In genomic region chr1:138963868-138964458, GRCm38 (mm10) we compare ENCODE assay signal across 8 mouse cellular contexts. TPM values are rescaled to one million over a fixed set of nuclear protein-coding genes. Genes with fewer than 3 reads are reported as not detected.
DNase-seq lines count a peak whose midpoint lies in the region; ATAC-seq and TF ChIP-seq lines count a peak whose summit lies in the region.

No protein-coding gene starts in this region.

- no peaks in the 10 kb centered on the region for H3K27me3 ChIP-seq in MEL (ENCODE audit: control insufficient read depth in 1 of 2, insufficient read depth in 2 of 2, low read length in 2 of 2)
- no peaks in the 10 kb centered on the region for H3K27me3 ChIP-seq in liver, embryonic 15.5 days
- H3K27me3 ChIP-seq in neural tube, embryonic 13.5 days, result no peaks in the 10 kb centered on the region

- H3K27ac ChIP-seq in MEL (ENCODE audit: control insufficient read depth, low read depth, low read length), result peak overlapping the region; percentile 89
- peak overlapping the region; percentile 83 for H3K27ac ChIP-seq in liver, embryonic 15.5 days (replicated peaks)
- peak overlapping the region; percentile 92 for H3K27ac ChIP-seq in neural tube, embryonic 13.5 days (replicated peaks)

- WGBS in liver, embryonic 15.5 days (ENCODE audit: insufficient replicate concordance), result under 1% methylated on average over 49 of the region's 50 CpGs
- WGBS in neural tube, embryonic 13.5 days, result under 1% methylated on average over 35 of the region's 50 CpGs

- no peaks in the 10 kb centered on the region for H3K9me3 ChIP-seq in MEL (replicated peaks; ENCODE audit: insufficient read depth, low read length)
- no peaks in the 10 kb centered on the region for H3K9me3 ChIP-seq in liver, embryonic 15.5 days (replicated peaks)
- H3K9me3 ChIP-seq in neural tube, embryonic 13.5 days, result no peaks in the 10 kb centered on the region

- peak; percentile 75 for DNase-seq in 416B (ENCODE audit: low read depth)
- DNase-seq in MEL (ENCODE audit: low read depth, low spot score), result peak; percentile 75
- DNase-seq in embryo, embryonic 10.5 days (ENCODE audit: low spot score), result peak; percentile 68
- peak; percentile 64 for DNase-seq in kidney, adult 18-20 months
- peak; percentile 59 for DNase-seq in thymus, postnatal 0 days (ENCODE audit: low spot score)

- ATAC-seq in granulocyte monocyte progenitor cell, adult 5-6 weeks (replicated peaks; ENCODE audit: poor library complexity, severe bottlenecking), result peak; percentile 3
- ATAC-seq in liver, embryonic 15.5 days (ENCODE audit: insufficient read depth), result peak; percentile 81
- peak; percentile 87 for ATAC-seq in neural tube, embryonic 13.5 days (ENCODE audit: low read depth)

- peak overlapping the region; percentile 88 for H3K9ac ChIP-seq in MEL (ENCODE audit: control insufficient read depth, low read depth, low read length, poor library complexity, severe bottlenecking)
- H3K9ac ChIP-seq in liver, embryonic 15.5 days, result peak overlapping the region; percentile 72
- H3K9ac ChIP-seq in neural tube, embryonic 13.5 days, result peak overlapping the region; percentile 88

- TF ChIP-seq POLR2A in MEL (IDR thresholded peaks at IDR 0.05; ENCODE audit: control insufficient read depth in 1 of 2, insufficient read depth in 1 of 2, low read depth in 1 of 2, low read length in 2 of 2, poor library complexity in 1 of 2), result peak; percentile 1 to 29; a peak in 1 of 4 replicates

- TF ChIP-seq RAD21 in MEL (IDR thresholded peaks at IDR 0.05; ENCODE audit: low read depth, low read length), result no peak

- no peak for TF ChIP-seq CTCF in MEL (IDR thresholded peaks at IDR 0.05 in 2 of 3, conservative IDR thresholded peaks at IDR 0.05 in 1 of 3; ENCODE audit: control insufficient read depth in 1 of 3, insufficient read depth in 1 of 3, low read depth in 2 of 3, low read length in 3 of 3, poor library complexity in 1 of 3, severe bottlenecking in 1 of 3)

- peak overlapping the region; percentile 84 for H3K4me2 ChIP-seq in liver, embryonic 15.5 days
- peak overlapping the region; percentile 67 for H3K4me2 ChIP-seq in neural tube, embryonic 13.5 days

- H3K36me3 ChIP-seq in MEL (ENCODE audit: control insufficient read depth in 1 of 2, insufficient read depth in 2 of 2, low read length in 2 of 2), result peaks cover 0 to 13% of the 10 kb centered on the region in 2 experiments; a peak in 2 of 4 replicates
- 0 out of 2 replicates have a peak, but pooled peaks cover 3% of the 10 kb centered on the region for H3K36me3 ChIP-seq in liver, embryonic 15.5 days (replicated peaks)
- H3K36me3 ChIP-seq in neural tube, embryonic 13.5 days, result no peaks in the 10 kb centered on the region

- peaks cover 0 to 11% of the 10 kb centered on the region in 2 experiments for H3K4me1 ChIP-seq in MEL (ENCODE audit: control insufficient read depth in 1 of 2, insufficient read depth in 2 of 2, low read length in 2 of 2)
- peaks cover 24% of the 10 kb centered on the region for H3K4me1 ChIP-seq in liver, embryonic 15.5 days (replicated peaks)
- peaks cover 6% of the 10 kb centered on the region for H3K4me1 ChIP-seq in neural tube, embryonic 13.5 days (replicated peaks)

- peaks cover 10% of the 10 kb centered on the region for H3K79me2 ChIP-seq in MEL (ENCODE audit: control insufficient read depth, insufficient read depth, low read length, poor library complexity)

- no peak for TF ChIP-seq EP300 in MEL (IDR thresholded peaks at IDR 0.05; ENCODE audit: low read depth in 1 of 2, low read length in 2 of 2)

- H3K4me3 ChIP-seq in MEL (ENCODE audit: control insufficient read depth in 1 of 2, insufficient read depth in 1 of 2, low read depth in 2 of 2, low read length in 2 of 2), result peak overlapping the region; percentile 74 to 87
- H3K4me3 ChIP-seq in liver, embryonic 15.5 days (replicated peaks), result peak overlapping the region; percentile 76
- H3K4me3 ChIP-seq in neural tube, embryonic 13.5 days, result peak overlapping the region; percentile 80

TF ChIP-seq in MEL, 35 proteins besides CTCF, POLR2A, EP300 and RAD21:
- TF ChIP-seq NRF1 (IDR thresholded peaks at IDR 0.05; ENCODE audit: insufficient read depth, low read depth, low read length, poor library complexity, severe bottlenecking), result no peak
- TF ChIP-seq UBTF (IDR thresholded peaks at IDR 0.05; ENCODE audit: borderline replicate concordance, insufficient read depth, low read depth, low read length), result 0 out of 2 replicates have a peak, but pooled peaks have one; percentile 75
- TF ChIP-seq GATA1 (IDR thresholded peaks at IDR 0.05; ENCODE audit: low read depth, low read length), result no peak
- TF ChIP-seq RCOR1 (IDR thresholded peaks at IDR 0.05; ENCODE audit: low read depth, low read length), result no peak
- peak; percentile 13; the same call in 1 of the 2 replicates for TF ChIP-seq HCFC1 (IDR thresholded peaks at IDR 0.05; ENCODE audit: low read depth, low read length)
- TF ChIP-seq E2F4 (IDR thresholded peaks at IDR 0.05; ENCODE audit: borderline replicate concordance, low read depth, low read length), result no peak
- no peak for TF ChIP-seq MYB (IDR thresholded peaks at IDR 0.05; ENCODE audit: low read depth, low read length)
- TF ChIP-seq POLR2AphosphoS2 (IDR thresholded peaks at IDR 0.05; ENCODE audit: low read length), result no peak
- TF ChIP-seq TBP (IDR thresholded peaks at IDR 0.05; ENCODE audit: low read depth, low read length), result peak; percentile 45; the same call in 1 of the 2 replicates
- no peak for TF ChIP-seq MEF2A (IDR thresholded peaks at IDR 0.05; ENCODE audit: extremely low read depth, insufficient replicate concordance, low read depth, low read length, poor library complexity, severe bottlenecking)
- no peak for TF ChIP-seq SMC3 (IDR thresholded peaks at IDR 0.05; ENCODE audit: low read depth, low read length)
- no peak for TF ChIP-seq MXI1 (IDR thresholded peaks at IDR 0.05; ENCODE audit: low read depth, low read length)
- no peak for TF ChIP-seq ETS1 (IDR thresholded peaks at IDR 0.05; ENCODE audit: low read depth, low read length)
- TF ChIP-seq KAT2A (conservative IDR thresholded peaks at IDR 0.05; ENCODE audit: low read depth, low read length), result no peak
- no peak for TF ChIP-seq ZC3H11A (IDR thresholded peaks at IDR 0.05; ENCODE audit: low read depth, low read length)
- no peak for TF ChIP-seq ZNF384 (IDR thresholded peaks at IDR 0.05; ENCODE audit: low read depth, low read length)
- TF ChIP-seq MAFK (IDR thresholded peaks at IDR 0.05; ENCODE audit: borderline replicate concordance, low read depth, low read length), result no peak
- TF ChIP-seq TCF12 (IDR thresholded peaks at IDR 0.05; ENCODE audit: low read depth, low read length), result no peak
TF ChIP-seq in MEL: peak in this region for 3.

RNA-seq across cellular contexts. Expression of gene Dennd1b, which starts 0.7 kb away (rescaled TPM):
- 4.1 and 4.9 TPM in 2 replicates for total RNA-seq in MEL (2012; rRNA removed)
- 1 to 10 TPM in 1 of 2 experiments, not detected in 1; 3.9 TPM for polyA plus RNA-seq in MEL (2012; ENCODE audit: insufficient read depth in 1 of 2, insufficient read length in 2 of 2, low read depth in 1 of 2, low replicate concordance in 2 of 2, missing spikeins in 1 of 2)
- total RNA-seq in granulocyte monocyte progenitor cell, adult 5-6 weeks (2014; fragmentation: Nextera tagmentation), result 33.4 and 35.0 TPM in 2 replicates
- 19.0 and 22.0 TPM in 2 replicates for total RNA-seq in granulocyte monocyte progenitor cell, adult 5-6 weeks (2017)
- 2.9 and 3.1 TPM in 2 replicates for polyA plus RNA-seq in liver, embryonic 15.5 days (2015; fragmentation: Nextera tagmentation; extraction: Ambion mirVana)
- 8.0 and 9.6 TPM in 2 replicates for polyA plus RNA-seq in neural tube, embryonic 13.5 days (2015; fragmentation: Nextera tagmentation; extraction: Ambion mirVana)
- polyA plus RNA-seq in thymus, postnatal 0 days (2015; fragmentation: Nextera tagmentation; extraction: Ambion mirVana), result 21.0 and 27.1 TPM in 2 replicates

Comparison
In these comparisons a context has a peak if more than half of its experiments do, and no peak if none do; other contexts are left out.
1. Peak in every context shown above with its lines: DNase-seq, ATAC-seq, H3K4me3 ChIP-seq and H3K27ac ChIP-seq.
2. ATAC-seq: peak in every context shown above with its lines; median percentile 87 in neural tube, embryonic 13.5 days; 81 in liver, embryonic 15.5 days; 3 in granulocyte monocyte progenitor cell, adult 5-6 weeks.